Mouse (Mus musculus) stomach, embryonic 14.5 days (tissue): ENCODE results near the gene Zbtb3. TPM values are rescaled to one million over a fixed set of nuclear protein-coding genes. Genes with fewer than 3 reads are reported as not detected.
"Not testable (repeated sequence)": the region's sequence is repeated elsewhere in the genome, so short reads cannot be mapped to it uniquely, and the experiment has no call there.

Experiments used
- ATAC-seq: fragments of 200-750 bp; cut with Nextera tagmentation; 2 replicates; pipeline ENCODE4 v1.8.0; 2017; ENCODE audit warnings: low read depth, moderate TSS enrichment; ENCODE audit not compliant: insufficient number of reproducible peaks, insufficient read depth, low FRiP score
- H3K27ac ChIP-seq: fragments of 300-500 bp; sonication (generic); 2 replicates; pipeline ENCODE4 v1.5.1; 2014; ENCODE audit warnings: mild to moderate bottlenecking, low read length, moderate library complexity, mixed read lengths
- H3K27me3 ChIP-seq: fragments of 300-500 bp; sonication (generic); 2 replicates; pipeline ENCODE4 v1.6.1; 2014; ENCODE audit warnings: low read length, control low read depth, mixed read lengths; ENCODE audit not compliant: control insufficient read depth, insufficient read depth
- H3K36me3 ChIP-seq: fragments of 300-500 bp; sonication (generic); 2 replicates; pipeline ENCODE4 v1.6.1; 2014; ENCODE audit warnings: mild to moderate bottlenecking, control low read depth, low read length, moderate library complexity, mixed read lengths; ENCODE audit not compliant: control insufficient read depth, insufficient read depth
- H3K4me1 ChIP-seq: fragments of 300-500 bp; sonication (generic); 2 replicates; pipeline ENCODE4 v1.6.1; 2014; ENCODE audit warnings: low read length, control low read depth, mixed read lengths; ENCODE audit not compliant: control insufficient read depth, insufficient read depth
- H3K4me2 ChIP-seq: fragments of 300-500 bp; sonication (generic); replicated peaks from 2 replicates; pipeline ENCODE4 v1.6.1; 2014; ENCODE audit warnings: low read depth, low read length, control low read depth
- H3K4me3 ChIP-seq: fragments of 300-500 bp; sonication (generic); 2 replicates; pipeline ENCODE4 v1.5.1; 2014; ENCODE audit warnings: low read depth, low read length, control low read depth
- H3K9ac ChIP-seq: fragments of 300-500 bp; sonication (generic); replicated peaks from 2 replicates; pipeline ENCODE4 v1.6.1; 2014; ENCODE audit warnings: low read depth, mild to moderate bottlenecking, control low read depth, low read length, moderate library complexity, mixed read lengths
- H3K9me3 ChIP-seq: fragments of 300-500 bp; sonication (generic); 2 replicates; pipeline ENCODE4 v1.6.1; 2016; ENCODE audit warnings: low read depth, low read length, control low read depth; ENCODE audit not compliant: control insufficient read depth
- WGBS: fragments of 180-500 bp; shearing (Covaris S2); extraction: QIAGEN DNeasy Blood & Tissue Kit; methylation state at CpG from one replicate; pipeline ENCODE4 v1.1.7; 2014; 5-methylcytosine and 5-hydroxymethylcytosine counted together
- polyA plus RNA-seq: library from polyadenylated mRNA; unstranded; fragments of >200 nt; fragmentation: Nextera tagmentation; extraction: Ambion mirVana; gene quantifications from 2 replicates; pipeline ENCODE4 v1.2.1, GENCODE M21; 2014

Zbtb3 gene
- polyA plus RNA-seq, 1 experiment from 2014 or later, result 5.2 TPM

GRCm38 (mm10) chr19:8830664-8831063 is 28.3 kb downstream of the Zbtb3 start:
- no peak for ATAC-seq
- Histone ChIP-seq H3K36me3 (peaks cover 95% of the 10 kb centered on the region), H3K4me3 (no peak overlapping the region), H3K27ac (no peak overlapping the region), H3K4me2 (no peak overlapping the region), H3K27me3 (no peaks in the 10 kb centered on the region), H3K4me1 (no peaks in the 10 kb centered on the region), H3K9ac (no peak overlapping the region), H3K9me3 (no peaks in the 10 kb centered on the region)
- WGBS, result 93% methylated on average over 8 of the region's 8 CpGs

DNA sequence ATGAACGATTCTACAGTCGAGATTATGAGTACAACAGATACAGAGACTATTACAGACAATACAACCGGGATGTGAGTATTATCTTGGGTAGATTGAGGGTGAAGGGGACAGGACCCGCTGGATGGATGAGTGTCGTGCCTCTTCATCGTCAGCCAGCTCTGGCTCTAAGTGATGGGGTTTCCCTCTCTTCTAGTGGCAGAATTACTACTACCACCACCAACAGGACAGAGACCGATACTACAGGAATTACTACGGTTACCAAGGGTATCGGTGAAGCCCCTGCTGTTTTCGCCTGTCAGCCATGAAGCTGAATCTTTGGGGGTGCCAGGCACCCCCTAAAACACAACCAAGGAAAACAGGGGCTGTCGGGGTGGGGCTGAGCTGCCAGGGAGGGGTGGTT is 28.9 kb downstream of the Zbtb3 start:
- Histone ChIP-seq H3K9ac (no peak overlapping the region), H3K9me3 (no peaks in the 10 kb centered on the region), H3K27me3 (no peaks in the 10 kb centered on the region), H3K27ac (no peak overlapping the region), H3K4me1 (no peaks in the 10 kb centered on the region), H3K4me2 (no peak overlapping the region), H3K4me3 (no peak overlapping the region), H3K36me3 (peaks cover 89% of the 10 kb centered on the region)
- ATAC-seq, result no peak
- WGBS, result 83% methylated on average over 11 of the region's 11 CpGs

- H3K27ac ChIP-seq, result no peak overlapping the region
- no peak overlapping the region for H3K4me2 ChIP-seq
- no peak overlapping the region for H3K4me3 ChIP-seq
- no peak overlapping the region for H3K9ac ChIP-seq
- no peaks in the 10 kb centered on the region for H3K4me1 ChIP-seq
- peaks cover 72% of the 10 kb centered on the region for H3K36me3 ChIP-seq
- WGBS, result 87% methylated on average over 4 of the region's 4 CpGs
- no peaks in the 10 kb centered on the region for H3K27me3 ChIP-seq
- ATAC-seq, result no peak
- no peaks in the 10 kb centered on the region for H3K9me3 ChIP-seq
These were observed 30.6 kb downstream of the Zbtb3 start for GRCm38 (mm10) chr19:8832971-8833370.

DNA sequence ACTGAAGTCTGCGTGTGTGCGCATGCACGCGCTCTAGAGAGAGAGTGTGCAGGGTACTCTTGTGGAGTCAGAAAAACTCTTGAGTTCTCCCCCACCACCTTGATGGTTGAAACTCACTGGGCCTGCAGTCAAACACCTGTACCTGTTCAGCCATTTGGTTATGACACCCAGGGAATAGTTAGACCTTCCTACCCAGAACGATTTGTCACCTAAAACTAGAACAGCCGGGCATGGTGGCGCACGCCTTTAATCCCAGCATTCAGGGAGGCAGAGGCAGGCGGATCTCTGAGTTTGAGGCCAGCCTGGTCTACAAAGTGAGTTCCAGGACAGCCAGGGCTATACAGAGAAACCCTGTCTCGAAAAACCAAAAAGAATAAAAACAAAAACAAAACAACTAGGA is 34.0 kb downstream of the Zbtb3 start:
- not testable (repeated sequence) for ATAC-seq, H3K9me3 ChIP-seq, H3K27me3 ChIP-seq, H3K4me3 ChIP-seq, H3K9ac ChIP-seq, H3K4me2 ChIP-seq
- H3K4me1 ChIP-seq, result peaks cover 15% of the 10 kb centered on the region
- H3K27ac ChIP-seq, result 0 out of 2 replicates have a peak overlapping the region, but pooled peaks have one; percentile 21
- WGBS, result 95% methylated on average over 10 of the region's 10 CpGs
- peaks cover 39% of the 10 kb centered on the region for H3K36me3 ChIP-seq

GRCm38 (mm10) chr19:8837251-8837791 is 35.0 kb downstream of the Zbtb3 start, which contains the start of gene Bscl2:
Bscl2 (plus strand) TSS chr19:8837467.
- WGBS, result under 1% methylated on average over 38 of the region's 38 CpGs
- Histone ChIP-seq H3K9me3 (no peaks in the 10 kb centered on the region), H3K27ac (peak within 1 kb of the TSS; percentile 97), H3K9ac (peak within 1 kb of the TSS; percentile 60), H3K4me2 (peak within 1 kb of the TSS; percentile 82), H3K27me3 (no peaks in the 10 kb centered on the region), H3K4me3 (peak within 1 kb of the TSS; percentile 54), H3K36me3 (peaks cover 30% of the 10 kb centered on the region), H3K4me1 (peaks cover 15% of the 10 kb centered on the region)
- ATAC-seq, result peak; percentile 78

GRCm38 (mm10) chr19:8838041-8838730 is 35.8 kb downstream of the Zbtb3 start:
- 20% methylated on average over 15 of the region's 15 CpGs for WGBS
- peak overlapping the region; percentile 97 for H3K27ac ChIP-seq
- no peak for ATAC-seq
- peak overlapping the region; percentile 82 for H3K4me2 ChIP-seq
- peak overlapping the region; percentile 60 for H3K9ac ChIP-seq
- no peaks in the 10 kb centered on the region for H3K27me3 ChIP-seq
- H3K36me3 ChIP-seq, result peaks cover 27% of the 10 kb centered on the region
- no peaks in the 10 kb centered on the region for H3K9me3 ChIP-seq
- peak overlapping the region; percentile 54 for H3K4me3 ChIP-seq
- H3K4me1 ChIP-seq, result peaks cover 15% of the 10 kb centered on the region

GRCm38 (mm10) chr19:8839103-8839907 is 37.0 kb downstream of the Zbtb3 start, which contains the start of gene Gng3:
Gng3 (minus strand) TSS chr19:8839194.
- Histone ChIP-seq H3K27me3 (no peaks in the 10 kb centered on the region), H3K36me3 (peaks cover 15% of the 10 kb centered on the region), H3K4me3 (peak within 1 kb of the TSS; percentile 54), H3K4me1 (peaks cover 15% of the 10 kb centered on the region), H3K9me3 (no peaks in the 10 kb centered on the region), H3K27ac (peak within 1 kb of the TSS; percentile 97), H3K9ac (peak within 1 kb of the TSS; percentile 60), H3K4me2 (peak within 1 kb of the TSS; percentile 83)
- WGBS, result 56% methylated on average over 11 of the region's 11 CpGs
- ATAC-seq, result no peak
